Mouse (Mus musculus): ENCODE data around the gene U2af1l4. TPM values are rescaled to one million over a fixed set of nuclear protein-coding genes. Genes with fewer than 3 reads are reported as not detected.

U2af1l4 gene
- total and polyA plus RNA-seq, 2 experiments from 2014 or later = 54.7 to 96.4 TPM

DNA sequence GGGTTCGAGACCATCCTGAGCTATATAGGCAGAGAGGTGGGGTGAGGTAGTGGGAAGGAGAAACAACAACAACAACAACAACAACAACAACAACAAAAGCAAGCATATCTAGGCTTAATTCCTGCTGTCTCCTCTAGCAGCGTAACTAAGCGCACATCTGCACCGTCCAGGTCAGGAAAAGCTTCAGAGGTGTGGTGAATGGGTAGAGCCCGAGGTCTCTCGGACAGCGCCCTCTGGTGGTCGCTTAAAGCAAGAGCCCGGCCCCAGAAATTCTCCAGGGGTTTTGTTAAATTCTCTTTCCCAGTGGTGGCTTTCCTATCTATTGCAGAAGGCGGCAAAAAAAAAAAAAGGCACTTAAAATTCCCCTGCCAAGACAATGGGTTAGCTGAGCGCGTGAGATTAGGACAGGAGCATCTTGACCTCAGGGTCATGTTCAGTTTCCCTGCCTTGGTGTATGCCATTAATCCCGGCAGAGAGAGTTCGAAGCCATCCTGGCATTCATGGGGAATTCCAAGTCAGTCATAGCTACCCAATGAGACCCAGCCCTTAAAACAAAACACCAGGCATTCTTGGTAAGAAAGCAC lies 50.5 kb downstream of the U2af1l4 start:
- H3K4me1 ChIP-seq (ENCODE audit: insufficient read depth, low read length) = no peaks in the 10 kb centered on the region
- H3K9ac ChIP-seq (replicated peaks; ENCODE audit: low read length, poor library complexity, severe bottlenecking) = no peak overlapping the region
- no peak overlapping the region for H3K4me2 ChIP-seq (ENCODE audit: low read depth, low read length, poor library complexity, severe bottlenecking)
- no peaks in the 10 kb centered on the region for H3K27me3 ChIP-seq (ENCODE audit: insufficient read depth, low read length)
- DNase-seq (ENCODE audit: low spot score) (peak; percentile 53), ATAC-seq (ENCODE audit: low FRiP score) (no peak)
- H3K36me3 ChIP-seq (ENCODE audit: insufficient read depth, low read length) = peaks cover 20% of the 10 kb centered on the region
- 23% methylated on average over 14 of the region's 14 CpGs for WGBS
- no peak overlapping the region for H3K4me3 ChIP-seq (ENCODE audit: low read depth, low read length)
- H3K27ac ChIP-seq (ENCODE audit: low read depth, low read length) = no peak overlapping the region
- H3K9me3 ChIP-seq (ENCODE audit: low read length) = no peaks in the 10 kb centered on the region
- peak; percentile 70 for TF ChIP-seq CTCF (IDR thresholded peaks at IDR 0.05)

- no peaks in the 10 kb centered on the region for H3K4me1 ChIP-seq (ENCODE audit: insufficient read depth, low read length)
- DNase-seq (ENCODE audit: low spot score) (peak; percentile 5), ATAC-seq (ENCODE audit: low FRiP score) (no peak)
- H3K4me3 ChIP-seq (ENCODE audit: low read depth, low read length) = no peak overlapping the region
- H3K4me2 ChIP-seq (ENCODE audit: low read depth, low read length, poor library complexity, severe bottlenecking) = no peak overlapping the region
- peak; percentile 40 for TF ChIP-seq CTCF (IDR thresholded peaks at IDR 0.05)
- H3K27me3 ChIP-seq (ENCODE audit: insufficient read depth, low read length) = no peaks in the 10 kb centered on the region
- peaks cover 25% of the 10 kb centered on the region for H3K36me3 ChIP-seq (ENCODE audit: insufficient read depth, low read length)
- WGBS = 80% methylated on average over 2 of the region's 2 CpGs
- H3K9ac ChIP-seq (replicated peaks; ENCODE audit: low read length, poor library complexity, severe bottlenecking) = no peak overlapping the region
- H3K9me3 ChIP-seq (ENCODE audit: low read length) = no peaks in the 10 kb centered on the region
- H3K27ac ChIP-seq (ENCODE audit: low read depth, low read length) = no peak overlapping the region
These were observed 51.4 kb downstream of the U2af1l4 start for GRCm38 (mm10) chr7:30614454-30614853.

Small RNA genes lying within 50 kb of the gene (microRNA-seq; reads per million reads assigned to microRNA genes)
- gene Gm38670 (ENCODE audit: borderline number of aligned reads) (not detected), gene Mir3569 (ENCODE audit: borderline number of aligned reads) (not detected)

Other genes with a start within 250 kb of the U2af1l4 start
Only the 30 nearest of the 33 such genes appear.
- gene Lrfn3, start 200.5 kb upstream of the U2af1l4 start, total RNA-seq (2014; rRNA removed) = 44.8 and 47.5 TPM in 2 replicates
- 22.1 and 24.8 TPM in 2 replicates for gene Lrfn3, start 200.5 kb upstream of the U2af1l4 start, polyA plus RNA-seq (2015; fragmentation: Nextera tagmentation; extraction: Ambion mirVana)
- 20.6 and 23.5 TPM in 2 replicates for gene Tyrobp, start 149.5 kb upstream of the U2af1l4 start, total RNA-seq (2014; rRNA removed)
- gene Tyrobp, start 149.5 kb upstream of the U2af1l4 start, polyA plus RNA-seq (2015; fragmentation: Nextera tagmentation; extraction: Ambion mirVana) = 43.7 and 46.5 TPM in 2 replicates
- not detected in 2 replicates for gene Hcst, start 143.4 kb upstream of the U2af1l4 start, total RNA-seq (2014; rRNA removed)
- gene Hcst, start 143.4 kb upstream of the U2af1l4 start, polyA plus RNA-seq (2015; fragmentation: Nextera tagmentation; extraction: Ambion mirVana) = 0.54 and 0.76 TPM in 2 replicates
- 2.1 and 2.2 TPM in 2 replicates for gene Nfkbid, start 141.6 kb upstream of the U2af1l4 start, total RNA-seq (2014; rRNA removed)
- 2.2 and 2.8 TPM in 2 replicates for gene Nfkbid, start 141.6 kb upstream of the U2af1l4 start, polyA plus RNA-seq (2015; fragmentation: Nextera tagmentation; extraction: Ambion mirVana)
- 923 and 924 TPM in 2 replicates for gene Aplp1, start 117.8 kb upstream of the U2af1l4 start, total RNA-seq (2014; rRNA removed)
- 811 and 814 TPM in 2 replicates for gene Aplp1, start 117.8 kb upstream of the U2af1l4 start, polyA plus RNA-seq (2015; fragmentation: Nextera tagmentation; extraction: Ambion mirVana)
- gene Kirrel2, start 105.6 kb upstream of the U2af1l4 start, total RNA-seq (2014; rRNA removed) = 0.99 and 4.9 TPM in 2 replicates
- gene Kirrel2, start 105.6 kb upstream of the U2af1l4 start, polyA plus RNA-seq (2015; fragmentation: Nextera tagmentation; extraction: Ambion mirVana) = 0.32 and 0.43 TPM in 2 replicates
- 0.33 TPM in 1 of 2 replicates, not detected in the other for gene Nphs1, start 105.0 kb upstream of the U2af1l4 start, total RNA-seq (2014; rRNA removed)
- gene Nphs1, start 105.0 kb upstream of the U2af1l4 start, polyA plus RNA-seq (2015; fragmentation: Nextera tagmentation; extraction: Ambion mirVana) = 0.11 TPM in 1 of 2 replicates, not detected in the other
- gene Prodh2, start 69.7 kb upstream of the U2af1l4 start, total RNA-seq (2014; rRNA removed) = not detected in 2 replicates
- gene Prodh2, start 69.7 kb upstream of the U2af1l4 start, polyA plus RNA-seq (2015; fragmentation: Nextera tagmentation; extraction: Ambion mirVana) = not detected in 2 replicates
- gene Arhgap33, start 28.2 kb upstream of the U2af1l4 start, total RNA-seq (2014; rRNA removed) = 67.0 and 68.2 TPM in 2 replicates
- gene Arhgap33, start 28.2 kb upstream of the U2af1l4 start, polyA plus RNA-seq (2015; fragmentation: Nextera tagmentation; extraction: Ambion mirVana) = 113 TPM in 2 replicates
- 5.9 and 6.2 TPM in 2 replicates for gene Hspb6, start 11.1 kb upstream of the U2af1l4 start, total RNA-seq (2014; rRNA removed)
- 13.4 and 13.5 TPM in 2 replicates for gene Hspb6, start 11.1 kb upstream of the U2af1l4 start, polyA plus RNA-seq (2015; fragmentation: Nextera tagmentation; extraction: Ambion mirVana)
- 15.2 and 23.3 TPM in 2 replicates for gene Proser3, start 11.0 kb upstream of the U2af1l4 start, total RNA-seq (2014; rRNA removed)
- gene Proser3, start 11.0 kb upstream of the U2af1l4 start, polyA plus RNA-seq (2015; fragmentation: Nextera tagmentation; extraction: Ambion mirVana) = 3.3 and 3.4 TPM in 2 replicates
- gene Lin37, start 3.5 kb upstream of the U2af1l4 start, total RNA-seq (2014; rRNA removed) = 15.7 and 32.0 TPM in 2 replicates
- gene Lin37, start 3.5 kb upstream of the U2af1l4 start, polyA plus RNA-seq (2015; fragmentation: Nextera tagmentation; extraction: Ambion mirVana) = 53.5 and 54.1 TPM in 2 replicates
- gene Gm49396, start within 50 bp of the U2af1l4 start, total RNA-seq (2014; rRNA removed) = 6.0 and 8.4 TPM in 2 replicates
- gene Gm49396, start within 50 bp of the U2af1l4 start, polyA plus RNA-seq (2015; fragmentation: Nextera tagmentation; extraction: Ambion mirVana) = 4.9 and 7.2 TPM in 2 replicates
- 63.8 and 133 TPM in 2 replicates for gene Psenen, start 326 bp downstream of the U2af1l4 start, total RNA-seq (2014; rRNA removed)
- 135 and 144 TPM in 2 replicates for gene Psenen, start 326 bp downstream of the U2af1l4 start, polyA plus RNA-seq (2015; fragmentation: Nextera tagmentation; extraction: Ambion mirVana)
- gene Igflr1, start 2.1 kb downstream of the U2af1l4 start, total RNA-seq (2014; rRNA removed) = 0.99 and 1.9 TPM in 2 replicates
- 3.1 and 5.6 TPM in 2 replicates for gene Igflr1, start 2.1 kb downstream of the U2af1l4 start, polyA plus RNA-seq (2015; fragmentation: Nextera tagmentation; extraction: Ambion mirVana)
- 38.8 and 39.5 TPM in 2 replicates for gene Kmt2b, start 25.4 kb downstream of the U2af1l4 start, total RNA-seq (2014; rRNA removed)
- 5.3 and 8.3 TPM in 2 replicates for gene Kmt2b, start 25.4 kb downstream of the U2af1l4 start, polyA plus RNA-seq (2015; fragmentation: Nextera tagmentation; extraction: Ambion mirVana)
- not detected in 2 replicates for gene Zbtb32, start 35.6 kb downstream of the U2af1l4 start, total RNA-seq (2014; rRNA removed)
- gene Zbtb32, start 35.6 kb downstream of the U2af1l4 start, polyA plus RNA-seq (2015; fragmentation: Nextera tagmentation; extraction: Ambion mirVana) = 0.22 and 0.39 TPM in 2 replicates
- gene Upk1a, start 49.5 kb downstream of the U2af1l4 start, total RNA-seq (2014; rRNA removed) = 0.76 and 1.5 TPM in 2 replicates
- 0.65 and 0.84 TPM in 2 replicates for gene Upk1a, start 49.5 kb downstream of the U2af1l4 start, polyA plus RNA-seq (2015; fragmentation: Nextera tagmentation; extraction: Ambion mirVana)
- gene Cox6b1, start 62.9 kb downstream of the U2af1l4 start, total RNA-seq (2014; rRNA removed) = 310 and 337 TPM in 2 replicates
- 1,351 and 1,409 TPM in 2 replicates for gene Cox6b1, start 62.9 kb downstream of the U2af1l4 start, polyA plus RNA-seq (2015; fragmentation: Nextera tagmentation; extraction: Ambion mirVana)
- 1.2 TPM in 1 of 2 replicates, not detected in the other for gene Etv2, start 72.6 kb downstream of the U2af1l4 start, total RNA-seq (2014; rRNA removed)
- 0.15 TPM in 1 of 2 replicates, not detected in the other for gene Etv2, start 72.6 kb downstream of the U2af1l4 start, polyA plus RNA-seq (2015; fragmentation: Nextera tagmentation; extraction: Ambion mirVana)
- gene Rbm42, start 87.0 kb downstream of the U2af1l4 start, total RNA-seq (2014; rRNA removed) = 163 and 185 TPM in 2 replicates
- gene Rbm42, start 87.0 kb downstream of the U2af1l4 start, polyA plus RNA-seq (2015; fragmentation: Nextera tagmentation; extraction: Ambion mirVana) = 120 and 123 TPM in 2 replicates
- 17.9 and 22.7 TPM in 2 replicates for gene Haus5, start 101.7 kb downstream of the U2af1l4 start, total RNA-seq (2014; rRNA removed)
- gene Haus5, start 101.7 kb downstream of the U2af1l4 start, polyA plus RNA-seq (2015; fragmentation: Nextera tagmentation; extraction: Ambion mirVana) = 19.8 and 20.0 TPM in 2 replicates
- not detected in 2 replicates for gene Pmis2, start 108.3 kb downstream of the U2af1l4 start, total RNA-seq (2014; rRNA removed)
- not detected in 2 replicates for gene Pmis2, start 108.3 kb downstream of the U2af1l4 start, polyA plus RNA-seq (2015; fragmentation: Nextera tagmentation; extraction: Ambion mirVana)
- gene 2200002J24Rik, start 135.6 kb downstream of the U2af1l4 start, total RNA-seq (2014; rRNA removed) = not detected in 2 replicates
- not detected in 2 replicates for gene 2200002J24Rik, start 135.6 kb downstream of the U2af1l4 start, polyA plus RNA-seq (2015; fragmentation: Nextera tagmentation; extraction: Ambion mirVana)
- 0.82 and 2.3 TPM in 2 replicates for gene Atp4a, start 148.9 kb downstream of the U2af1l4 start, total RNA-seq (2014; rRNA removed)
- 2.7 and 2.8 TPM in 2 replicates for gene Atp4a, start 148.9 kb downstream of the U2af1l4 start, polyA plus RNA-seq (2015; fragmentation: Nextera tagmentation; extraction: Ambion mirVana)
- 166 and 167 TPM in 2 replicates for gene Tmem147, start 166.2 kb downstream of the U2af1l4 start, total RNA-seq (2014; rRNA removed)
- 290 and 318 TPM in 2 replicates for gene Tmem147, start 166.2 kb downstream of the U2af1l4 start, polyA plus RNA-seq (2015; fragmentation: Nextera tagmentation; extraction: Ambion mirVana)
- gene Gapdhs, start 180.4 kb downstream of the U2af1l4 start, total RNA-seq (2014; rRNA removed) = not detected in 2 replicates
- gene Gapdhs, start 180.4 kb downstream of the U2af1l4 start, polyA plus RNA-seq (2015; fragmentation: Nextera tagmentation; extraction: Ambion mirVana) = 0.79 and 0.80 TPM in 2 replicates
- 2.4 and 4.0 TPM in 2 replicates for gene Sbsn, start 188.2 kb downstream of the U2af1l4 start, total RNA-seq (2014; rRNA removed)
- gene Sbsn, start 188.2 kb downstream of the U2af1l4 start, polyA plus RNA-seq (2015; fragmentation: Nextera tagmentation; extraction: Ambion mirVana) = 1.8 and 4.1 TPM in 2 replicates
- 0.71 and 7.9 TPM in 2 replicates for gene Dmkn, start 200.5 kb downstream of the U2af1l4 start, total RNA-seq (2014; rRNA removed)
- gene Dmkn, start 200.5 kb downstream of the U2af1l4 start, polyA plus RNA-seq (2015; fragmentation: Nextera tagmentation; extraction: Ambion mirVana) = 4.5 and 4.9 TPM in 2 replicates
- gene Krtdap, start 224.6 kb downstream of the U2af1l4 start, total RNA-seq (2014; rRNA removed) = 4.8 and 19.2 TPM in 2 replicates
- 1.2 and 1.6 TPM in 2 replicates for gene Krtdap, start 224.6 kb downstream of the U2af1l4 start, polyA plus RNA-seq (2015; fragmentation: Nextera tagmentation; extraction: Ambion mirVana)

Measured in midbrain, postnatal 0 days (tissue).